Mouse (Mus musculus) bone marrow macrophage, adult 2 months (primary cell): ENCODE results near the gene Prex1.

ENCODE experiments used
- CTCF ChIP-seq: IDR thresholded peaks from 2 replicates; pipeline ENCODE4 v1.5.1; 2012; ENCODE audit warnings: low read depth, mild to moderate bottlenecking, low read length, moderate library complexity
- POLR2A ChIP-seq: IDR thresholded peaks from 2 replicates; pipeline ENCODE4 v1.6.1; 2012; ENCODE audit warnings: mild to moderate bottlenecking, low read depth, low read length, borderline replicate concordance

DNA sequence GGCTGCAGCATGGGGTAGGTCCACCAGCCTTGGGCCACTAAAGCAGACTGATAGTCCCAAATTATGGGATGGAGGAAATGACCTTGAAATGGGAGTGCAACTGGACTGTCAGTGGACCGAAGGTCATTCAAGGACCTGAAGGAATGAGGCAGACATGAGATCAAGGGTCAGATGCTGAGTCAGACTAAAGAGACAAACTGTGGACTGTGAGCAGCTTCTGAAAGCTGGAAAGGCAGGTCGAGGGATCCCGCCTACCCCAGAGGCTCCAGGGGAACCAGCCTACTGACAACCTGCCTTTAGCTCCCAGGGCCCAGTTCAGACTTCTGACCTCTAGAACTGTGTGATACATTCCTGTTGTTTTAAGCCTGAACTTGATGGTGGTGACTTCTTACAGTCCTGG lies 55.3 kb downstream of the Prex1 start:
- no peak for TF ChIP-seq CTCF
- no peak for TF ChIP-seq POLR2A
